Mouse (Mus musculus) natural killer cell, adult 2 months (primary cell): ENCODE results near the gene Sh3glb2.

Experiments
- DNase-seq, 2 experiments: peaks; one replicate each; pipeline ENCODE4 v3.0.0; 2022; ENCODE audit warnings: low spot score in 2 of 2

Sh3glb2 gene

GRCm38 (mm10) chr2:30342061-30342460 is 17.1 kb downstream of the Sh3glb2 start:
- no peak for DNase-seq

DNA sequence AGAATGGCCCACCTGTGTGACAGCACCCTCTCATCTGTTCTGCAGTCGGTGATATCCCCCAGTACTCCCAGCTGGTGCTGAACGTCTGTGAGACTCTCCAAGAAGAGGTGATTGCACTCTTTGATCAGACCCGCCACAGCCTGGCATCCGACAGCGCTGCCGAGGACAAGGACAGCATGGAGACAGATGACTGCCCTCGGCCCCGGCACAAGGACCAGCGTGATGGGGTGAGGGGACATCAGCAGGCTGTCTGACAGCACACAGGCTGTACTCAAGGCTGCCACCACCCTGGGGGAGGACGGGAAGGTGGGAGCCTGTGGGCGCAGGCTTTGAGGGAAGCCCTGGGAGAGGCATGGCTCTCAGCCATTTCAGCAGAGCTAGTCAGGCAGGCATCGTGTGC is 22.0 kb downstream of the Sh3glb2 start:
- no peak for DNase-seq

- no peak for DNase-seq
Observed at GRCm38 (mm10) chr2:30336174-30336915, 22.8 kb downstream of the Sh3glb2 start.

GRCm38 (mm10) chr2:30335324-30335723 is 23.8 kb downstream of the Sh3glb2 start:
- no peak for DNase-seq

DNA sequence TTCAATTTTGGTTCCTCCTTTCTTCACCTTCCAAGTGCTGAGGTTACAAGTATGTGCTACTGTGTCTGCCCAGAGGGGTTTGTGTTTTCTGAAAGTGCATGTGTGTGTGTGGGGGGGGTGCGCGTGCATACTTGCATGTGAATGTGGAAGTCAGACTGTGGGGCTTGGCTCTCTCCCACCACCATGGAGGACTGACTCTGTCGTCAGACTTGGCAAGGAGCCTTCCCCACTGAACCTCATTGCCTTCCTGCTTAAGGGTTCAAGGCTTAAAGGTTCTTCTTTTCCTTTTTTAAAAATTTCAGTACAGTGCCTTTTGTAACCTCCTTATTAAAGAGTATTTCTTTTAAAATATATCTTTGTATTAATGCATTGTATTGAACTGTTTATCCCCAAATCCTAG is 30.3 kb downstream of the Sh3glb2 start:
- no peak for DNase-seq

GRCm38 (mm10) chr2:30327276-30327675 is 31.9 kb downstream of the Sh3glb2 start:
- no peak for DNase-seq

GRCm38 (mm10) chr2:30325296-30325695 is 33.8 kb downstream of the Sh3glb2 start:
- DNase-seq: no peak

DNA sequence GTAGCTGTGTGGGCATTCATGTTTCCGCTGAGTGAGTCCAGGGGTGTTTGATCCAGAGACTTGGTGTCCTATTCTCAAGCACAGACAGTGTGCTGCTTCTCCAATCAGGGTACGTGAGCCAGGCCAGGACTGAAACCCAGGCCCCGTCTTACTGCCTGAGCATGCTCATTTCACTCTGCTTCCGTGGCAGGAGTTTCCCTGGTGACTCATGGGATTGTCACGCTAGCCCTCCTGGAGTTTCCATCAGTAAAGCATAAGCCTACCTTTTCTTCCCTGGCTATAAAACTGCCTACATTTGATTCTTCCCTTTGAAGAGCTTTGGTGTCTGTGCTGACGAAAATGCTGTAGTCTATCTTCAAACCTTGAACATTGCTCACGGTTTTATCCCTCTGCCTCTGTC is 36.0 kb downstream of the Sh3glb2 start:
- no peak for DNase-seq

GRCm38 (mm10) chr2:30319260-30319659 is 39.9 kb downstream of the Sh3glb2 start:
- DNase-seq: no peak

DNA sequence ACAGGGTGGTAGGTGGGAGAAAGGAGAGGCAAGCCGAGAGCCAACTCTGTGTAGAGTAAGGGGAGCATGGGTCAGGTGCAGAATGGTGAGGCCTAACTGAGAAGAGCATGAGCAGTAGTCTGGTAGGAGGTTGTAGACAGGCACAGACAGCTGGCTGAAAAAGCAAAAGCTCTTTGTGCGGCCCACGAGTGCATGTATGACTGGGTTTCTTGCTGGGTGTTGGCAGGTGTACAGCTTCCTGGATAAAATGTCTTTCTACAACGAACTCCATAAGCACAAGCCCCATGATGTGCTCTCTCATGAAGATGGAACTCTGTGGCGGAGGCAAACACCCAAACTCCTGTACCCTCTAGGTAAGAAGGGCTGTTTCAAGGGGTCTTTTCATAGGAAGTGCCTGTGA is 42.2 kb downstream of the Sh3glb2 start:
- no peak for DNase-seq

GRCm38 (mm10) chr2:30316136-30316535 is 43.0 kb downstream of the Sh3glb2 start:
- DNase-seq: no peak

GRCm38 (mm10) chr2:30311481-30311880 is 47.7 kb downstream of the Sh3glb2 start:
- DNase-seq: no peak

DNA sequence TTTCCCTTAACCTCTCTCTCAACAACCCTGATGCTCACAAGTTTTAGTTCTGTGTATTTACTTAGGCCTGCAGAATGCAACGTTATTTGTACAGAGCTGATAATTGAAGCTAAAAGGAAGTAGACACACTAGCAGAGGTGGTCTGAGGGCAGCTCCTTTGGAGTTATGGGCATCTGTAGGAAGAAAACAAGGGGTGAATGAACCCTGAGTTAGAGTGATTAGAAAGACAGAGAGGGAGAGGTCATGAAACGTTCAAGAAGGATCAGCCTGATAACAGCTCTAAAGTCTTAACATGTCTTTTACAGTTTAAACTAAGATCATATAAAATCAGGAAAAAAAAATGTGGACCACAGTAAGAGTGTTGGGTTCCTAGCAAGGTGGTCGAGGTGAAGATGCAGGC is 49.8 kb downstream of the Sh3glb2 start:
- no peak for DNase-seq

DNA sequence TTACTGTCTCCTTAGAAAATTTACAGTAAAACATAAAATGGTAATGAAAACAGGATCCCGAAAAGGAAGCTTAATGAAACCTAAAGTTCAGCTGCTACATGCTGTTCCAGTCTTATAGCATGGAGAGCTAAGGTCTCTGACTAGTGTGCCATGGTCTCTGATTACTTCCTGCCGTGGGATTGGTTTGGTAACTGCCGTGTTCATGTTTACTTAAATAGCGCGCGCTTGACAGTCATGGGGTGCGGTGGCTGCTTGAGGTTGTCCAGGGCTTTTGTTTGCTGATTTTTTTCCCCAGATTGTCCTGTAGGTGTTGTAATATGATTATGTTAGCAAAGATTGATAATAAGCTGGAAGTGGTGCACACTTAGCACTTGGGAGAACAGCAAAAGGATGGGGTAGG is 53.0 kb downstream of the Sh3glb2 start:
- DNase-seq: no peak

DNA sequence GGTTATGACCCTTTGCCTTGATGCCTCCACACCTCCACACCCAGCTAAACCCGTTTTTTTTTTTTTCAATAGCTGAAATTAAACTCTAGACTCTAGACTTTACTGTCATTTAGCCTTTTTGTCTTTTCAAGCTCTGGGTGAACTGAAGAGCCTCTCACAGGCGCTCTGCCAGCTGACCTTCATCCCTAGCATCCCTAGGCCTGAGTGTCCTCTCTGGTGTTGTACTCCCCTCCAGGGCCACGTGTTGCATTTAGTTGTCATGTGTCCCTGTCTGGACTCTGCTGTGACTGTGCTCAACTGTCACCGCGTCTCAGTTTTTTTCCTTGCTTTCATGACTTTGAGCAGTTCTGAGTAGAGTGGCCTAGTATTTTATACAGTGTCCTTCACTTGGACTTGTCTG is 59.2 kb downstream of the Sh3glb2 start:
- no peak for DNase-seq

DNA sequence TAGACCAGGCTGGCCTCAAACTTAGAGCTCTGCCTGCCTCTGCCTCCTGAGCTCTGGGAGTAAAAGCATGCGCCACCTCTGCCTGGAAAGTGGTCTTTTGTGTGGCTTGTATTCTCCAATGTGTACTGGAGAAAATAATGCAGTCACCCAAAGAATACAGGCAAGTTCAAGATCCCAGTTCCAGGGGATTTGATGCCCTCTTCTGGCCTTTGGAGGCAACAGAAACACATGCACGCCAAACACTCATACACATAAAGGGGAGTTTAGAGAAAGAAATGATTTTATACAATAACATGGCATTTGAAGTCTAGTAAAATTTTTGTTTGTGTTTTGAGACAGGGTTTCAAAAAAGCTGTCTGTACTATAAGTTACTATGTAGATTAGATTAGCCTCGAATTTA is 59.6 kb downstream of the Sh3glb2 start:
- DNase-seq: no peak
